Mouse (Mus musculus): ENCODE measurements at regions not wholly inside any gene's neighbourhood (a gene's known extent, or its start where the extent isn't known, plus 50 kb on each side); places are given as distances from the start of the nearest gene placed in this dataset.

DNA sequence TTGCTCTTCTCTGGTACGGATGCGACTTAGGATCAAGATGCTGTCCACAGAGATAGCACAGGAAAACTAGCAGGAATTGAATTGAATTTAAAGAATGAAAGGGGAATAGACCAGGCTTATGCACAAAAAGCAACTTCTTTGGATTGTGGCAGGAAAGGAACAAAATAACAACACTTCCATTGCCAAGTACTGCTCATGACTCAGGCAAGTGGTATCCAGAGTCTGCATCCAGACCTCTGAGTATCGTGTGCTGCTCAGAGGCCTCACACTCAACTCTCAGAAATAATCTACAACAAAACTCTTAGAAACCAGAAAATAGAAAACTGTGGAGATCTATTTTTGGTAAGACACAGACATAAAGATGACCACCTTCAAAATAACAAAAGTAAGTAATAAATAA is 176.1 kb upstream of the Egflam start:
- TF ChIP-seq POLR2A (IDR thresholded peaks at IDR 0.05; ENCODE audit: borderline replicate concordance, control insufficient read depth, low read depth, low read length) (no peak), CTCF (IDR thresholded peaks at IDR 0.05; ENCODE audit: control insufficient read depth, insufficient read depth, low read length) (no peak)

Measured in bone marrow, adult 2 months (tissue).